Mouse (Mus musculus): ENCODE measurements around the gene Gm9803.

- TF ChIP-seq EP300 (optimal IDR thresholded peaks at IDR 0.05) (no peak), CTCF (IDR thresholded peaks at IDR 0.05; ENCODE audit: low read depth) (no peak)
Measured at GRCm38 (mm10) chr10:43551388-43551787, 27.5 kb downstream of the Gm9803 start.

Measured in stomach, postnatal 0 days (tissue).